Mouse (Mus musculus): Measurements from ENCODE around the gene 1700024P04Rik. TPM values are rescaled to one million over a fixed set of nuclear protein-coding genes. Genes with fewer than 3 reads are reported as not detected.
"Not testable (repeated sequence)": the region's sequence is repeated elsewhere in the genome, so short reads cannot be mapped to it uniquely, and the experiment has no call there.

1700024P04Rik gene
- polyA plus RNA-seq, 1 experiment from 2014 or later: not detected

GRCm38 (mm10) chr13:99006389-99007099, 22.2 kb upstream of the 1700024P04Rik start:
- Histone ChIP-seq H3K27me3 (no peaks in the 10 kb centered on the region), H3K27ac (no peak overlapping the region), H3K9me3 (peaks cover 14% of the 10 kb centered on the region), H3K4me2 (no peak overlapping the region), H3K36me3 (no peaks in the 10 kb centered on the region), H3K9ac (no peak overlapping the region), H3K4me3 (no peak overlapping the region), H3K4me1 (replicated peaks) (no peaks in the 10 kb centered on the region)
- ATAC-seq (ENCODE audit: low FRiP score): no peak
- 92% methylated on average over 17 of the region's 17 CpGs for WGBS

- H3K4me2 ChIP-seq; H3K9ac ChIP-seq; H3K36me3 ChIP-seq; ATAC-seq (ENCODE audit: low FRiP score); H3K27ac ChIP-seq; H3K4me3 ChIP-seq; H3K4me1 ChIP-seq (replicated peaks); H3K27me3 ChIP-seq: not testable (repeated sequence)
- peaks cover 19% of the 10 kb centered on the region for H3K9me3 ChIP-seq
- 97% methylated on average over 2 of the region's 2 CpGs for WGBS
Observed at GRCm38 (mm10) chr13:99001652-99002051, 17.3 kb upstream of the 1700024P04Rik start.

GRCm38 (mm10) chr13:98997025-98997424, 12.7 kb upstream of the 1700024P04Rik start:
- Histone ChIP-seq H3K4me3 (no peak overlapping the region), H3K4me2 (no peak overlapping the region), H3K4me1 (replicated peaks) (no peaks in the 10 kb centered on the region), H3K27me3 (no peaks in the 10 kb centered on the region), H3K9me3 (peaks cover 5% of the 10 kb centered on the region; the same call in 1 of the 2 replicates), H3K9ac (no peak overlapping the region), H3K36me3 (no peaks in the 10 kb centered on the region), H3K27ac (no peak overlapping the region)
- no peak for ATAC-seq (ENCODE audit: low FRiP score)
- 61% methylated on average over 5 of the region's 5 CpGs for WGBS

GRCm38 (mm10) chr13:98977070-98977785, 7.1 kb downstream of the 1700024P04Rik start:
- H3K27me3 ChIP-seq: no peaks in the 10 kb centered on the region
- H3K27ac ChIP-seq: no peak overlapping the region
- H3K4me2 ChIP-seq: no peak overlapping the region
- no peak for ATAC-seq (ENCODE audit: low FRiP score)
- 91% methylated on average over 4 of the region's 4 CpGs for WGBS
- no peaks in the 10 kb centered on the region for H3K4me1 ChIP-seq (replicated peaks)
- no peaks in the 10 kb centered on the region for H3K9me3 ChIP-seq
- H3K4me3 ChIP-seq: no peak overlapping the region
- no peaks in the 10 kb centered on the region for H3K36me3 ChIP-seq
- no peak overlapping the region for H3K9ac ChIP-seq

GRCm38 (mm10) chr13:98976022-98976421, 8.3 kb downstream of the 1700024P04Rik start:
- not testable (repeated sequence) for H3K4me1 ChIP-seq (replicated peaks); ATAC-seq (ENCODE audit: low FRiP score); H3K4me3 ChIP-seq; H3K9ac ChIP-seq; H3K27me3 ChIP-seq; H3K36me3 ChIP-seq; H3K9me3 ChIP-seq; H3K27ac ChIP-seq; H3K4me2 ChIP-seq
- 79% methylated on average over 3 of the region's 3 CpGs for WGBS

- Histone ChIP-seq H3K27ac (no peak overlapping the region), H3K36me3 (no peaks in the 10 kb centered on the region), H3K27me3 (no peaks in the 10 kb centered on the region), H3K4me1 (replicated peaks) (no peaks in the 10 kb centered on the region), H3K4me3 (no peak overlapping the region), H3K9me3 (no peaks in the 10 kb centered on the region), H3K4me2 (no peak overlapping the region), H3K9ac (no peak overlapping the region)
- no peak for ATAC-seq (ENCODE audit: low FRiP score)
- 87% methylated on average over 3 of the region's 3 CpGs for WGBS
Observed at GRCm38 (mm10) chr13:98972090-98972489, 12.3 kb downstream of the 1700024P04Rik start.

- Histone ChIP-seq H3K27ac (no peak overlapping the region), H3K9ac (no peak overlapping the region), H3K4me2 (no peak overlapping the region), H3K4me1 (replicated peaks) (no peaks in the 10 kb centered on the region), H3K27me3 (no peaks in the 10 kb centered on the region), H3K9me3 (no peaks in the 10 kb centered on the region), H3K4me3 (no peak overlapping the region), H3K36me3 (no peaks in the 10 kb centered on the region)
- no peak for ATAC-seq (ENCODE audit: low FRiP score)
- 78% methylated on average over 5 of the region's 5 CpGs for WGBS
Observed at GRCm38 (mm10) chr13:98971641-98972040, 12.7 kb downstream of the 1700024P04Rik start.

GRCm38 (mm10) chr13:98968517-98968916, 15.8 kb downstream of the 1700024P04Rik start:
- Histone ChIP-seq H3K4me2 (no peak overlapping the region), H3K9ac (no peak overlapping the region), H3K4me1 (replicated peaks) (no peaks in the 10 kb centered on the region), H3K9me3 (no peaks in the 10 kb centered on the region), H3K4me3 (no peak overlapping the region), H3K36me3 (no peaks in the 10 kb centered on the region), H3K27me3 (no peaks in the 10 kb centered on the region), H3K27ac (no peak overlapping the region)
- ATAC-seq (ENCODE audit: low FRiP score): no peak
- WGBS: 88% methylated on average over 4 of the region's 4 CpGs

- no peak for ATAC-seq (ENCODE audit: low FRiP score)
- no peaks in the 10 kb centered on the region for H3K36me3 ChIP-seq
- no peak overlapping the region for H3K27ac ChIP-seq
- H3K9ac ChIP-seq: no peak overlapping the region
- no peaks in the 10 kb centered on the region for H3K4me1 ChIP-seq (replicated peaks)
- no peaks in the 10 kb centered on the region for H3K27me3 ChIP-seq
- H3K4me2 ChIP-seq: no peak overlapping the region
- 92% methylated on average over 6 of the region's 6 CpGs for WGBS
- no peaks in the 10 kb centered on the region for H3K9me3 ChIP-seq
- H3K4me3 ChIP-seq: no peak overlapping the region
Observed at GRCm38 (mm10) chr13:98967942-98968341, 16.4 kb downstream of the 1700024P04Rik start.

GRCm38 (mm10) chr13:98966583-98966982, 17.8 kb downstream of the 1700024P04Rik start:
- ATAC-seq (ENCODE audit: low FRiP score): no peak
- H3K9ac ChIP-seq: no peak overlapping the region
- H3K4me2 ChIP-seq: no peak overlapping the region
- H3K9me3 ChIP-seq: no peaks in the 10 kb centered on the region
- WGBS: 90% methylated on average over 5 of the region's 5 CpGs
- H3K36me3 ChIP-seq: no peaks in the 10 kb centered on the region
- no peak overlapping the region for H3K4me3 ChIP-seq
- no peak overlapping the region for H3K27ac ChIP-seq
- H3K27me3 ChIP-seq: no peaks in the 10 kb centered on the region
- no peaks in the 10 kb centered on the region for H3K4me1 ChIP-seq (replicated peaks)

- no peak for ATAC-seq (ENCODE audit: low FRiP score)
- no peak overlapping the region for H3K4me3 ChIP-seq
Observed at GRCm38 (mm10) chr13:98963612-98964011, 20.8 kb downstream of the 1700024P04Rik start.

GRCm38 (mm10) chr13:98958177-98958576, 26.2 kb downstream of the 1700024P04Rik start:
- no peak overlapping the region for H3K27ac ChIP-seq
- H3K9me3 ChIP-seq: no peaks in the 10 kb centered on the region
- H3K4me2 ChIP-seq: no peak overlapping the region
- H3K36me3 ChIP-seq: no peaks in the 10 kb centered on the region
- no peak overlapping the region for H3K4me3 ChIP-seq
- H3K9ac ChIP-seq: no peak overlapping the region
- H3K27me3 ChIP-seq: no peaks in the 10 kb centered on the region
- ATAC-seq (ENCODE audit: low FRiP score): no peak
- 0 out of 2 replicates have a peak, but pooled peaks cover 5% of the 10 kb centered on the region for H3K4me1 ChIP-seq (replicated peaks)
- WGBS: 28% methylated on average over 2 of the region's 2 CpGs

More at GRCm38 (mm10) chr13:98963612-98964011, 20.8 kb downstream of the 1700024P04Rik start:
- no peaks in the 10 kb centered on the region for H3K27me3 ChIP-seq
- WGBS: 95% methylated on average over 1 of the region's 1 CpGs
- H3K4me2 ChIP-seq: no peak overlapping the region
- H3K9me3 ChIP-seq: no peaks in the 10 kb centered on the region
- no peaks in the 10 kb centered on the region for H3K4me1 ChIP-seq (replicated peaks)
- no peak overlapping the region for H3K27ac ChIP-seq
- no peak overlapping the region for H3K9ac ChIP-seq
- no peaks in the 10 kb centered on the region for H3K36me3 ChIP-seq

- H3K4me1 ChIP-seq (replicated peaks): 0 out of 2 replicates have a peak, but pooled peaks cover 5% of the 10 kb centered on the region
- no peak overlapping the region for H3K9ac ChIP-seq
- no peaks in the 10 kb centered on the region for H3K36me3 ChIP-seq
- no peak overlapping the region for H3K27ac ChIP-seq
- ATAC-seq (ENCODE audit: low FRiP score): no peak
- 91% methylated on average over 2 of the region's 2 CpGs for WGBS
- no peak overlapping the region for H3K4me3 ChIP-seq
- H3K4me2 ChIP-seq: no peak overlapping the region
- H3K27me3 ChIP-seq: no peaks in the 10 kb centered on the region
- no peaks in the 10 kb centered on the region for H3K9me3 ChIP-seq
Observed at GRCm38 (mm10) chr13:98956209-98956608, 28.2 kb downstream of the 1700024P04Rik start.

Data from hindbrain, embryonic 13.5 days (tissue).